Mouse (Mus musculus) embryo, embryonic 11.5 days (tissue): Measurements from ENCODE around the gene Asah2.
"Not testable (repeated sequence)": the region's sequence is repeated elsewhere in the genome, so short reads cannot be mapped to it uniquely, and the experiment has no call there.

ENCODE experiments used
- DNase-seq: peaks from one replicate; pipeline ENCODE4 v3.0.0-alpha.2; 2012; ENCODE audit warnings: low read depth, low spot score

The Asah2 gene

DNA sequence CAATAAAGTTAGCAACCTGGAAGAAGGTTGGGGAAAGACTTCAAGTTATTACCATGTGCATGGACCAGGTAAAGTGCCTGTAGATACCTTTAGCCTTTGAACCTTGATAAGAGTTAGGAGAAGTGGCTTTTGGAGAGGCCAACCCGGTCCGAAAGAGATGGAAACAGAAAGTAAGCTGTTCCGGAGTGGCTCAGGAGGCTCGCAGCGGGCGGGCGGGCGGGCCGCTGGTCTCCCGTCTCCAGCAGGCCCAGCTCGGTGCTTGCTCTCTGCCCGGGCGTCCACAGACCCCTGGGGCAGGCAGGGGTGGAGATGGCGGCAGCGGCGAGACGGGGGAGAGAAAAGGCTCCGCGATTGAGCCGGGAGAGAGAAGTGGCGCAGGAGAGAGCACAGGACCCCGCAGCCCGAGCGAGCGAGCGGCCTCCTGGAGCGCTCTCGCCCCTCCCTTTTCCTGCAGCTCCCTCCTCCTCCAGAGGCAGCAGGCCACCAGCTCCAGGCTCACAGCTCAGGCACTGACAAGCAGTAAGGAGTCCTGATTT is at the start of gene Asah2:
Asah2 (minus strand) TSS at position 441 of the 536 bp plus-strand sequence.
- DNase-seq: peak; percentile 46

DNA sequence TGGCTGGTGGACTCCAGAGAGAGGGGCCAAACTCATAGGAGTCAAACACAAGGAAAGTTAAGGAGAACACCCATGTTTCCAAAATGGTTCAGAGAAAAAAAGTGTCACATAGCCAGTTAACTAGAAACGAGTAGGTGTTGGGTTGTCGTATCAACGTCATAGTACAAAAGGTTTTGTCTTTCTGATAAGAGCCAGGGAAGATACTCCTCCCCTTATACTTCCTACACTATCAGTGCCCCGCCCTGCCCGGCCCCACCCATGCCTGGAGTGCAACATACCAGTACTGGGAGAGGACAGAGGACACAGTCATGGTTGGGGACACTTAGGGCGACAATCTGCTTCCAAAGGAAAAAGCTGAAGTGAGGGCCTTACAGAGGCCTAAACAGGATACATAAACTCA is 49.0 kb upstream of the Asah2 start:
- DNase-seq: no peak

DNA sequence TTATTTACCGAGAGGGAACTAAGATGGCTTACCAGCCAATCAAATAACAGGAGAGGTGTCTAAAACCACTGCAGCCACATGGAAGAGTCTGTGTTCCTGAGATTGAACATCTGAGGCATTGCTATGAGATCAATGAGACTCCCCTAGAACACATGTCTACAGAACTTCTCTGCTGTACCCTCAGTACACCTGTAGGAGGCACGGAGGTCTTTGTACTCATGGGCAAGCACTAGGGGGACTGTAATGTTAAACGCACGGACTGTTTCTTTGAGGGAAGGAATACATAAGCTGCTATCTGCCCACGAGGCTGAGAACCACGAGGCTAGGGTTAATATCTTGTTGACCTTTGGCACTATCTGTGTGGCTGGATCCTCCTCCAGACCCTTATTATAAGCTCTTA is 44.5 kb upstream of the Asah2 start:
- DNase-seq: no peak

DNA sequence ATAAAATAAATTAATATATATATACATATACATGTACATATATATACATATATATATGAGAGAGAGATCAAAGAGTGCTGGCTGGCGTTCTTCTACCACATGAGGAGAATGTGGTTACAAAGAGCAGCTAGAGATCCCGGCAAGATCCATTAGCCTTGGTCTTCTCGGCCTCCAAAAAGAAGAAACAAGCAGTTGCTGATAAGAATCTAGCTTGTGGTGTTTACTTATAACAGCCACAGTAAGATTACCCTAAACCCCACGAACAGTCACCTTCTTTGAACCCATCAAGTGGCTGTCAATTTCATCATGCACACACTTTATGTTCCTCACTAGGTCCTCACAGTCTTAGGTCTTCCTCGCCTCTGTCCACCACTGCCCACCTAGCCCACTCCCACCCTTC is 40.7 kb upstream of the Asah2 start:
- DNase-seq: no peak

DNA sequence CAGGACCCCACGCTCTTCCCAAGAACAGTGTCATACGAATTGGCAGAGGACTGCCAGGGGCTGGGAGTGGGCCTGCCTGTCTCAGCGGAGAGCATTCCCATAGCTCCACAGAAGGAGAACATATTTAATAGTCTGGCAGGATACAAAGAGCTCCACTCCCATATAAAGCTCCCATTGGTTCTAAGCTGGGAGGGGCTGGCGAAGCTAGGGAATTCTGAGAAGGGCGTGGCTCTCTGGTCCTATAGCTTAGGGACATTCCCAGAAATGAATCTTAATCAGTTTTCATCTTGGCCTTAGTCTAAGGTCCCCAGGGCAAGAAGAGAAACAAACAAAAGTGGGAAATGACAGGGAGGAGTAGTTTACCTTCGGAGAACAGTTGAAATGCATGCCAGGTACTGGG is 34.4 kb upstream of the Asah2 start:
- DNase-seq: no peak

DNA sequence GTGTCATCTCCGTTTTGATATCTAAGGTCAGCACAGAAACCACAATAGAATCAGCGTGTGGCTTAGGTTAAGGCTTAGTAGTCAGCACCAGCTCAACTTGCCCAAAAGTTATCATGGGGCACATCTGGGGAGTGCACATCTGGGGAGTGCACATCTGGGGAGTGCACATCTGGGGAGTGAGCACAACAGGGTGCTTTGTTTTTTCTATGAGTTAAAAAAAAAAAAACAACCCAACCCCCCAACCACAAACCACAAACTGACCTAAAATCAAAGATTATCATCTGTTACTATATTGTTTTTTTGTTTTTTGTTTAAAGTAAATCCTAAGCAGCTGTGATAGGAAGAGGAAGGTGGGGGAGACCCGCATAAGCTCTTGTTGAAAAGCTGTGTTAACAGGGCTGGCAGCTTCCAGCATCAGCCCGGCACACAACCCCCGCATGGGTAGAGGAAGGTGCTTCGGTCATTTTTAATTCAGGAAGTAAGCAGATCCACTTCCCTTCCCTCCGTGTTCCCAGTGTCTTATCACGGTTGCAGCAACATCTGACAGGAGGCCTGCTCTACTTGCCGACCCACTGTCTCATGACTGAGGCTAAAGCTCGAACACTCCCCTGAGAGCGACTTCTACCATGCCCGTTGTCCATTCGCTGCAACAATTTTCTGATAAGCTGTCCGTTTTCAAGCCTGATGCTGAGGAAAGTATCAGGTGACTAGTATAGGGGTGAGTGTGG is 30.5 kb upstream of the Asah2 start:
- DNase-seq: no peak

DNA sequence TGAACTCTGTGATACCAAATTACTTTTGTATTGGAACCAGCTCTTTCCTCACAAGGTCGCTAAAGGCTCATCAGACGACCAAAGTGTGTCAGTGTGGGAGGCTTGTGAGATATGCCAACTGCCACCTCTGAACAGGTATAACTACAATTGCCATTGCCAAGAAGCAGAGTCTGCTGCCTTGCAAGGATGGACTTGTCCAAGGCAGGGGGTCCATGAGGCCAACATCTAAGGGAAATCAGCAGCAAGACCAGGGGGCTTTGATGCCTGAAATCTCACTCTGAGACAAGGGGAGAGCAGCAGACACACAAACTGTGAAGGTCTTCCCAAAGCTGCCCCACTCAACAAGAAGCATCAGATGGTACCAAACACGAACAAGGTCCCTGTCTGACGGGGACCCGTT is 29.9 kb upstream of the Asah2 start:
- no peak for DNase-seq

DNA sequence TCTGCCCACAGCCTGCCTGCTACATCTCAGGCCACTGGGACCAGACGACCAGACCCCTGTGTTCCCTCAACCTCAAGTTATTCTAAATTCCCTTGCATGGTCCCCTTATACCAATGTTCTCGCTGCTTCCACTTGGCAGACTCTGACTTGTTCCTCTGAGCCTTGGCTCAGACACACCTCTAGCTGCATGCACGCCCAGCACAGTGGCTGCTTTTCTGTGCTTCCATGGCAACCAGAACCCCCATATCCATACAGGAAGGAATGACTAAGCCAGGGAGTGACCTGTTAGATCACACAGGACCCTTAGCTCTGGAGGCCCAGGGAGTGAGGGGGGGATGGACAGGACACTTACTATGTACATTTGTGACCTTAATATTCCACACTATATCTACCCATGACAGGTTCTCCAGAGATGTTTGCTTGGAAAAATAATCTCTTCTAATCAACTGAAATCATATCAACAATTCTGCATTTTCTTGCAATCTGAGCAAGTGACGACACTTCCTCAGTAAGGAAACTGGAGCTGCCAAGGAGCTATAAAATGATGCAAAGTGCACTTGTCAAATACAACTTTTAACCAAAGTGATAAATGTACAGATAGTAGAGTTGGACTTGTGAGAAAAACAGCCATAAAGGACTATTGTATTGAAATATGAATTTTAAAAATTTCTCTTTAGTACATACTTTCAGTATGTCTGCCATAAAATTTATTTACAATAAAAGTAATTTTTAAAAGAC is 29.0 kb upstream of the Asah2 start:
- DNase-seq: no peak

DNA sequence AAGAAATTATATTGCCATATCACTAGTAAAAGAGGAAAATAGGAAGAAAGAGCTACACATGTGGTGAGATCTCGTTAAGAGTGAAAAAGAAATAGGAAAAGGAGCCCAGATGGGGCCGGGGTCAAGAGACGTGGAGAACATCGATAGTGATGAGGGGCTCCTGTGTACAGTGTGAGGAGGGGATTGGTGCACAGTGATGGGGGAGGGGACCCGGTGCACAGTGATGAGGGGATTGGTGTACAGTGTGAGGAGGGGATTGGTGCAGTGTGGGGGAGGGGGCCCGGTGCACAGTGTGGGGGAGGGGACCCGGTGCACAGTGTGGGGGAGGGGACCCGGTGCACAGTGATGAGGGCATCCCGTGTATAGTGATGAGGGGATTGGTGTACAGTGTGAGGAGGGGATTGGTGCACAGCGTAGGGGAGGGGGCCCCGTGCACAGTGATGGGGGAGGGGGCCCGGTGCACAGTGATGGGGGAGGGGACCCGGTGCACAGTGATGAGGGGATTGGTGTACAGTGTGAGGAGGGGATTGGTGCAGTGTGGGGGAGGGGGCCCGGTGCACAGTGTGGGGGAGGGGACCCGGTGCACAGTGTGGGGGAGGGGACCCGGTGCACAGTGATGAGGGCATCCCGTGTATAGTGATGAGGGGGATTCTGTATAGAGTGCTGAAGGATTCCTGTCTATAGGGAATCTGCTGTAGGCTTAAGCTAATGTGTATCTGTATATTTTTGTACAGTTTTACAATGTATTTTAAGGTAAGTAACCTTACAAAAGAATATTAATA is 23.9 kb upstream of the Asah2 start:
- DNase-seq: not testable (repeated sequence)

DNA sequence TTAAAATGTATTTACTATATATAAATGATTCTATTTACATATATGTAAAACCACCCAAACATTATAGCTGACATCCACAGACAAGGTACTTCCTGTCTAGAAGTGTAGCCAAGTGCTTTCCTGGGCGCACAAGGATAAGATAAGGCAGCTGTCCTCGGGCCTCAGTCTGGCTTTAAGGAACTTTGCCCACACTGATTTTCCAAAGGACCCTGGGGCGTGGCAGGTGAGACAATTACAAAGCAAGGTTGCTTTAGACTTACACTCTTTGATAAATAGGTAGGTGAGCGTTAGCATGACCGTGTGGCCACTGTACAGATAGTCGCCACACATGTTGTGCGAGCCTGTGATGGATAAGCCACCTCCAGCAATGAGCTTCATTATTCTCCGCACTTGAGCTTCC is 21.3 kb upstream of the Asah2 start:
- DNase-seq: no peak

DNA sequence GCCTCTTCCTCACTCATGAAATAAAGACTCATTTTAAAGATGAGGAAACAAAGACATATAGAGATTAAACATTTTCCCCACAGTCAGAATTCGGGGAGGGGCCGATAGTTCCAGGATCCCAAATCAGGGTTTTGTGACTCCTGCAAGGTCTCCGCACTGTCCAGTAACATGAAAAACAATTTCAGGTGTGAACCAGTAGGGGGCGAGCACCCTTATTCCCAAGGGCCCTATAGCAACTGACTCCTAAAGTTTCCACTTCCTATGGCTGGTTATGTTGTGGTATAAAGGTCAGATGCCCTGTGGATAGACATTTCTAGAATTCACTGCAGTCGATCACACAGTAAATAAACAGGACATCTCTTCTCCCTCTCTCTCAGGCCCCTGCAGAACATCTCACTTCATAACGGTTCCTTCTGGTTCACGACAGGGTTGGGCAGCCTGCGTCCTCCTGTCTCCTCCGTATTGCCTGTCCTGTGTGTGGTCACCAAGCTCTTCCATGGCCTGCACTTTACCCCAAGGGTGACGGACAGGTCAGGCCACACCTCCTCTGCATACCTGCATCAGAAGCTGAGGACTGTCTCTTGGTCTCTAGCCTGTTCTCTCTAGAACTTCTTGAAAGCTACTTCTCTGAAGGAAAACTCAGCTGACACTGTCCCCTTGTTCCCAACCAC is 19.3 kb upstream of the Asah2 start:
- DNase-seq: no peak

DNA sequence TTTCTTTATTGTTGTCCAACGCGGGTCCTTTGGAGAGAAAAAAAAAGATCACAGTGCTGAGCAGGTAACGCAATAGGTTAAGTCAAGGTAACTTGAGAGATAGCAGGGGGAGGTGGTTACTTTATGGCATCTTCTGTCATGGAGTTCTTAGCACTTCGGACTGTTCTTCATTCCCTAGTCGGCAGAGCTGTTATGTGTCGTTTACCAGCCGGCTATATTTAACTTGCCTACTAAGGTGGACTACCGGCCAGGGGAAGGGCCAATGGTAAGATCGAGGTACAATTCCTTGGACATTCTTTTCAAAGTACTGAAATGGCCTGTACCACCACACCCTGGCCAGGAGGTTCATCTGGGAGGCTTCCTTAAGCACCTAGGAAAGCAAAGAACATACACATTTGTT is 16.1 kb upstream of the Asah2 start:
- no peak for DNase-seq

DNA sequence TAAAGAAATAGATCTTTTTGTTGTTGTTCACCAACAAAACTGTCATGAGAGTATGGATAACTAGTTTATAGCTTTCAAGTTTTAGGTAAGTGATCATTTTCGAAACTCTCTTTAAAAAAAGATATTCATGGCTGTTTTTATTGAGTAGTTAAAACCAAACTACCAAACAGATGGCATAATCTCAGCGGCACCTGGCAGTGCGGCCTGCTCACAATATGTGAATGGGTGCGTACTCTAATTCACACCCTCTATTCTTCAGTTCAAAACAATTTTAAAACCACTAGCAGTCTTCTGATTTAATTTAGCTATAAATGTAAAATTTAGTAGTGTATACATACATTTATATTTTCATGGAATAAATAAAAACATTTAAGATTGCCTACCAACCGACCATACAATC is 15.2 kb upstream of the Asah2 start:
- DNase-seq: no peak

DNA sequence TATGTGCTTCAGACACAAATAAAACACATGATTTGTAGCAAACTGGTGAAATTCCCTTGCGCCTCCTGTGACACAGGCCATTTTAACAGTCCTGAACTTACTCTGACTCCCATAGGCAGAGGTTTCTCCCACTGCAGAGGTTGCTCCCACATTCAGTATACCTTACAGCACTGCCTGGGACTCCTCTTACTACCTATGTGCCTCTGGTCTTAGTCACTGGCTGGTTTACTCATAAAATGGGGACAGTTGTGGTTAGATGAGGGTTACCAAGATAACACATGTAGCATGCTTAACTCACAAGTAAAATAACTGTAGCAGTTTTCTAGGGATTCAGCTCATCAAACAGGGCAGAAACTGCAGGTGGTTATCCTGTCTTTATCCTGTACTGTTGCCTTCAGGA is 12.8 kb upstream of the Asah2 start:
- DNase-seq: no peak

DNA sequence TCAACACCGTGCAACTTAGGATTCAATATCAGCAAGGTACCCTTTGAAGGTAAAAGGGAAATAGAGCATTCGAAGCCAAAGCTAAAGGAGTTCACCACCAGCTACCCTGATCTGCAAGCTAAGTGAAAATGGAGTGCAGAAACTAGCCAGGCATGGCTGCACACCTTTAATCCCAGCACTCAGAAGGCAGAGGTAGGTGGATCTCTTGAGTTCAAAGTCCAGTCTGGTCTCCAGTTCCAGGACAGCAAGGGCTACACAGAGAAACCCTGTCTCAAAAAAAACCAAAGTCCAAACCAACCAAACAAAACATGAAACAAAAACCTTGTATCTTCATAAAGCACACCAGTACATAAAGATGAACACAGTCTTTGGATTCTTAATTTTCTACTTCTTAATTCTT is 11.7 kb upstream of the Asah2 start:
- no peak for DNase-seq

DNA sequence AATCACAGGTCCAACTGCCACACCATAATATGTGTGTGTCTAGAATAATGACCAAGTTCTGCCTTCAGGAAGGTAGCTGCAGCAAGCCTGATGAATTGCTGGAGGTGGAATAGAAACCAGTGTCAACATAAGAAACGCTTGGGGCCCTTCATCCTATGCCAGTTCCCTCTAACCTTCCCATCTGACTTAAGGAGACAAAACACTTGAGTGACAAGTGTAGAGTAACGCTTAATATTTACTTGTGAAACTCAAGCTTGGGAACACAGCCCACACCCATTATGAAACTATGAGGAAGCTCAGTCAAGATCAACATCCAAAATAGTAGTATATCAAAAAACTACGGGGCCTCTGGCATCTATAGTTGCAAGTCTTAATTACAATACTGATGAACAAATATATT is 10.5 kb upstream of the Asah2 start:
- no peak for DNase-seq

DNA sequence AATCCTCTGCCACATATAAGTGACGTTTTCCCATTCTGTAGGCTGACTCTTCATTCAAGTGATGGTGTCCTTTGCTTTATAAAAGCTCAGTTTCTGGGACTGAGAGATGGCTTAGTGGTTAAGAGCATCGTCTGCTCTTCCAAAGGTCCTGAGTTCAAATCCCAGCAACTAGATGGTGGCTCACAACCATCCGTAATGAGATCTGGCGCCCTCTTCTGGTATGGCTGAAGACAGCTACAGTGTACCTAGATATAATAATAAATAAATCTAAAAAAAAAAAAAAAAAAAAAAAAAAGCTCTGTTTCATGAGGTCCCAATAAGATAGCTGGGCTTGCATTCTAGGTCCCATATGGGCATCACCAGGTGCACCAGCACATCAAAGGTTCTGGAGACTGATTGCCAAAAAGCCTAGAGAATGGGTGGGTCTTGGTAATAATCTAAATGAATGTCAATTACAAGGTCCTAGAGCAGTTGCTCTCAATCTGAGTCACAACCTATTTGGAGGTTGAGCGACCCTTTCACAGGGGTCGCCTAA is 9.5 kb upstream of the Asah2 start:
- DNase-seq: no peak

DNA sequence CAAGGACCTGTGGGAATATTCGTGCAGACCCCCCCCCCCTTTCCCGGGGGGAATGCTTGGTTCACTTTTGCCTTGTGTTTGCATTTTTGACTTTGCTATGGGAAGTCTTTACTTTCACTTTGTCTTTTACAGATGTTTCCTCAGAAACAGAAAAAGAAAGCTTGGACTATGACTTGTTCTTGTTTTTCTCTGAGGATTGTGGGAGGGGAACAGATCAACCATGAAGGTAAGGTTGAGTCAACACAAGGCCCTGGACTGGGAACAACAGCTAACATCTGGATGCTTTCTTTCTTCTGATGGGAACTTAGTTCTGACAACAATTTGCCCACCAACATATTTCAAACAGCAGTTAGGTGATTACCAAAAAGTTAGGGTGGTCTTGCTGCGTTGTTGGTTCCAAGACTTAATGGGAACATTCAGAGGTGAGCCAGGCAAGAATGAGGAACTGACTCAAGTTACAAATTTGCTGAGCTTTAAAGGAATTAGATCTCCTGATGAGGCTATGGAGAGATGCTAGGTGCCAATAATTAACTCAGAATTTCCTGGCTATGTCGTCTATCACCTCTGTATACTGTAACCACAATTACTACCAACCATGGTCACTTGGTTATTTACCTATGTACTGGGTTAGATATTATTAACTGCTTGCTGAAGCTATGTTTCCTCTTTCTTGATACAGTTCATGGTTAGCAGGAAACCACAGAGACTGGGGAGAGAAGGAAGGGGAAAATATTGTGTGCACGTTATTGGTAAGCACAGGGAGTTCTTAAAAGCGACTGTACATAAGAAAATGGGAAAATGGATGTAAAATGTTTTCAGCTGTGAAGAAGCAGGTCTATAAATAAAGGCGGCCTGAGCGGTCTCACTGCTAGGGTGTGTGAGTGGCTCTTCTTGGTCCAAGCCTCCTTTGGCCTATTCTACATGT is 4.1 kb upstream of the Asah2 start:
- DNase-seq: no peak

DNA sequence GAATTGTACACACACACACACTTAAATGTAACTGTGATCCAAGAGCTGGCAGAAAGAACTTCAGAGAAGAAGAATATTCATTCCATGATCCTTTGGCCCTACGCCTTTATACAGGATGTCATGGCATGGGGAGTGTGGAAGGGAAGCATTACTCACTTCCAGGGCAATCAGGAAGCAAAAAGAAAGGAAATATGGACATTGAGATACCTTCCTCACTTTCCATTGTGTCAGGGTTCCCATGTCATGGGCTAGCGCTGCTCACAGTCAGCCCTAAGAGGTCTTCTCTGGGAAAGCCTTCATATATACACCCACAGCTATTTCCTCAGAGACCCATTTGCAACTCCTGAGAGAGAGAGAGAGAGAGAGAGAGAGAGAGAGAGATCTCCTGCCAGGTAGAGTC is 1.3 kb downstream of the Asah2 start:
- DNase-seq: no peak

DNA sequence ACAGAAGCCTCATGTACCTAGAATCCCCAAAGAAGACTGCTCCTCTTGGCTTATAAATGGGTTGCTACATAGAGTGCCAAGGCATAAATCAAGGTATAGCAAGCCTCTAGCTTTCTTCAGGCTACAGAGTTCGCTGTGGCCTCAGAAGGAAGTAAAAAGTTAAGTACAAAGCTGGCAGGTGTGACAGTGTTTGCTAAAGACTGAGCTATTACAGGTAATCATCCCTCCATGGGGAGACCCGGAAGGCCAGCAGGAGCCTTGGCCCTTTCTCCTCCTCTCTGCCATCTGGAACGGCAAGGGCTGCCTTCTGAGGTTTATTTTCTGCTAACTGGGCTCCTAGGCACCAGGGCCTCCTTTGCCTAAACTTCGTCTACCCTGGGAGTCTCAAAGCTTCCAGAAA is 3.8 kb downstream of the Asah2 start:
- no peak for DNase-seq

DNA sequence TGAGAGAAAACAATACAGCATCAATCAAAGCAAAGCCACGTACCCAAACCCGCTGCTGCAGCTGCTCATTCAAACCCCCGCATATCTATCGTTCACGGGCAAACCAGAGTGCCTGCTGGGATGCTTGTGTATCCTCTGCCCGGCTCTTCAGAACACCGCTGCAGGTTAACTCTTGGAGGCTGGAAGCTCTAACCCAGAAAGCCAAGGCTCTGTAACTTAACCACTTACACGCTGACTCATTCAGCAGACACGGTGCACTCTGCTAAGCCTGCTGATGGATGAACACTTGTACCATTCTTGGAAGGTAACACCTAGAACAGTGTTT is 5.1 kb downstream of the Asah2 start:
- no peak for DNase-seq
